Mouse (Mus musculus) neural tube, embryonic 11.5 days (tissue): ENCODE data around the gene Spred1. TPM values are rescaled to one million over a fixed set of nuclear protein-coding genes. Genes with fewer than 3 reads are reported as not detected.

Source experiments
- ATAC-seq: fragments of 200-750 bp; cut with Nextera tagmentation; 2 replicates; pipeline ENCODE4 v1.8.0; 2017; ENCODE audit warnings: moderate number of reproducible peaks, mild to moderate bottlenecking, moderate TSS enrichment, moderate library complexity; ENCODE audit not compliant: insufficient read depth, low FRiP score, low TSS enrichment
- DNase-seq: peaks from one replicate; pipeline ENCODE4 v3.0.0-alpha.2; 2015; ENCODE audit warnings: low spot score
- H3K27ac ChIP-seq: fragments of 300-500 bp; sonication (generic); 2 replicates; pipeline ENCODE4 v1.5.1; 2014; ENCODE audit warnings: low read depth, mild to moderate bottlenecking, low read length
- H3K27me3 ChIP-seq: fragments of 300-500 bp; sonication (generic); 2 replicates; pipeline ENCODE4 v1.6.1; 2014; ENCODE audit warnings: mild to moderate bottlenecking, low read length, mixed read lengths; ENCODE audit not compliant: control insufficient read depth, insufficient read depth
- H3K36me3 ChIP-seq: fragments of 300-500 bp; sonication (generic); 2 replicates; pipeline ENCODE4 v1.6.1; 2014; ENCODE audit warnings: mild to moderate bottlenecking, low read length, moderate library complexity, mixed read lengths; ENCODE audit not compliant: control insufficient read depth, insufficient read depth
- H3K4me1 ChIP-seq: fragments of 300-500 bp; sonication (generic); 2 replicates; pipeline ENCODE4 v1.6.1; 2014; ENCODE audit warnings: low read length, mixed read lengths; ENCODE audit not compliant: control insufficient read depth, insufficient read depth
- H3K4me2 ChIP-seq: fragments of 300-500 bp; sonication (generic); 2 replicates; pipeline ENCODE4 v1.6.1; 2014; ENCODE audit warnings: low read depth, mild to moderate bottlenecking, moderate library complexity
- H3K4me3 ChIP-seq: fragments of 300-500 bp; sonication (generic); 2 replicates; pipeline ENCODE4 v1.5.1; 2014; ENCODE audit warnings: low read depth, low read length
- H3K9ac ChIP-seq: fragments of 300-500 bp; sonication (generic); 2 replicates; pipeline ENCODE4 v1.6.1; 2014; ENCODE audit warnings: mild to moderate bottlenecking, low read length
- H3K9me3 ChIP-seq: fragments of 300-500 bp; sonication (generic); 2 replicates; pipeline ENCODE4 v1.6.1; 2016; ENCODE audit warnings: low read length; ENCODE audit not compliant: control insufficient read depth
- WGBS: fragments of 180-500 bp; shearing (Covaris S2); extraction: QIAGEN DNeasy Blood & Tissue Kit; methylation state at CpG from one replicate; pipeline ENCODE4 v1.1.7; 2014; 5-methylcytosine and 5-hydroxymethylcytosine counted together
- polyA plus RNA-seq: library from polyadenylated mRNA; unstranded; fragments of >200 nt; fragmentation: Nextera tagmentation; extraction: Ambion mirVana; gene quantifications from 2 replicates; pipeline ENCODE4 v1.2.1, GENCODE M21; 2014

The Spred1 gene
- polyA plus RNA-seq, 1 experiment from 2014 or later, result 23.5 TPM

DNA sequence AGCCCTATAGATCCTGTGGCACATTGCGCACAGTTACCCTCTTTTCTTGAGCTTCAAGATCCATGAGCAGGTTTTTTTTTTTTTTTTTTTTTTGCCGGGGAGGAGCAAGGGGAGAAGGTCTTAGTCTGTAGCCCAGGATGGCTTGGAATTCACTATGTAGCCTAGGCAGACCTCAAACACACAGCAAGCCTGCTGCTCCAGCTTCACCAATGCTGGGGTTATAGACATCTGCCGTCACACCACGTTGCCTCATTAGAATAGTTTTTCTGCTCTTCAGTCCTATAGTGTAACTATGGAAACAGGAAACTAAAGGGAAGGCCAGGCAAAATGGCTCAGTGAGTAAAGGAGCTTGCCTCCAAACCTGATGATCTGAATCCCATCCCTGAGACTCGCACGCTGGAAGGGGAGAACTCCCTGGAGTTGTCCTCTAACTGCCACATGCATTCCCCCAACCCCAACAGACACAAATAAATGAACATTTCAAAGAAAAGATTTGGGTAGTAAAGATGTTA lies 10.8 kb upstream of the Spred1 start:
- ATAC-seq (peak; percentile 50; the same call in 1 of the 2 replicates), DNase-seq (no peak)
- Histone ChIP-seq H3K27ac (no peak overlapping the region), H3K9me3 (no peaks in the 10 kb centered on the region), H3K4me2 (no peak overlapping the region), H3K9ac (no peak overlapping the region), H3K4me1 (no peaks in the 10 kb centered on the region), H3K4me3 (no peak overlapping the region), H3K27me3 (no peaks in the 10 kb centered on the region), H3K36me3 (no peaks in the 10 kb centered on the region)
- 63% methylated on average over 6 of the region's 6 CpGs for WGBS

DNA sequence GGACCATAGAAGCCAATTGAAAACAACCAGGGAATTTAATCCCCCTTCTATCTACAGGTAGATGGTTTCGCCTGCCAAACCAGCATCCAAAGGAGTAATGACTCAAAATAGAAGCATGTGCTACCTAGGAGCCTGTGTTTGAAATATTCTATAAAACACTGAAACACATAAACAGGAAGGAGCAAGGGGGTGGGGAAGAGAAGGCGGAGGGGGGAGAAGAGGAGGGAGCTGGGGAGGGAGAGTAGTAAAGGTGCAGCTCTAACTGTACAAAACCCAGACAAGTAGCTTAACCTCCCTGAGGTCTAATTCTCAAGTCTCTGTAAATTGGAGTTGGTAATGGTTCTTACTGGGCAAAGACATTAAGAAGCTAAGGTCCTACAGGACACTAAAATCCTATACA lies 7.9 kb upstream of the Spred1 start:
- ATAC-seq (no peak), DNase-seq (no peak)
- no peak overlapping the region for H3K4me2 ChIP-seq
- H3K4me1 ChIP-seq, result no peaks in the 10 kb centered on the region
- no peak overlapping the region for H3K9ac ChIP-seq
- no peaks in the 10 kb centered on the region for H3K36me3 ChIP-seq
- 89% methylated on average over 2 of the region's 2 CpGs for WGBS
- H3K9me3 ChIP-seq, result no peaks in the 10 kb centered on the region
- H3K4me3 ChIP-seq, result no peak overlapping the region
- no peak overlapping the region for H3K27ac ChIP-seq
- no peaks in the 10 kb centered on the region for H3K27me3 ChIP-seq

DNA sequence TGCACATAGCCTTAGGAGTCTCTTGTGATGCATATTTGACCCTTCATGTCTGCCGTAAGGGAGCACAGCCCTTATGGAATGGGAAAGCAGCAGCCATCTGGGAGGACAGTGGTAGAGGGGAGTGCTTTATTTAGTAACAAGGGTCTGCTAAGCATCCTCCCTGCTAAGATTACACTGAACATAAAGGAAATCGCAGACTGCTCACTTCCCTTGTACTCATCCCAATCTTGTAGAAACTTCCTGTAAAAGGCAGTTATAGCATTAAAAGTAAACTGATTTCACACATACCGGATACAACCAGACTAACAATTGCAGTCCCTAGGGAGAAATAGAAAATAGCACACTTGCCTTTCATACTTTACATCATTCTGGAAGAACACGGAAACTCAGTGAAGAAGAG lies 7.4 kb upstream of the Spred1 start:
- WGBS, result 58% methylated on average over 4 of the region's 4 CpGs

DNA sequence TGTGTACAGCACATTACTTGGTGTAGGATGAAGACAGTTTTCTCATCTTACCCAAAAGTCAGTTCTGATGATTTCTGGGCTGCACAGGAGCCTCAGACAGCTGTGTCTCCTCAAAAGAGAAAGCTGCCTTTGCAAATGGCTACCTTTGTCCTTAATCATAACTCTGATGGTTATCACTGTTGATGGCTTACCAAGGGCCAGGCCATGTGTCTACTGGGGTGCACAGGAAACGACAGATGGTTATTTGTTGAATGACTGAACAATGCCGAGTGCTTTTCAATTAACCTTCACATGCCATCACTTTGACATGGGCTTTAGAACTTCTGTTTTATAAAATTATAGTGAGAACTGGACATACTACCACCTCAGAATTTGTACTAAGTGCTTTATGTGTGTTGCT lies 2.7 kb upstream of the Spred1 start:
- no peaks in the 10 kb centered on the region for H3K36me3 ChIP-seq
- 64% methylated on average over 2 of the region's 2 CpGs for WGBS
- no peak overlapping the region for H3K9ac ChIP-seq
- H3K4me3 ChIP-seq, result no peak overlapping the region
- no peaks in the 10 kb centered on the region for H3K9me3 ChIP-seq
- ATAC-seq (no peak), DNase-seq (no peak)
- H3K27me3 ChIP-seq, result no peaks in the 10 kb centered on the region
- no peak overlapping the region for H3K4me2 ChIP-seq
- peaks cover 4% of the 10 kb centered on the region for H3K4me1 ChIP-seq
- H3K27ac ChIP-seq, result no peak overlapping the region

More for the DNA sequence above, 7.4 kb upstream of the Spred1 start:
- Histone ChIP-seq H3K4me1 (no peaks in the 10 kb centered on the region), H3K4me3 (no peak overlapping the region), H3K27me3 (no peaks in the 10 kb centered on the region), H3K27ac (no peak overlapping the region), H3K9ac (no peak overlapping the region), H3K9me3 (no peaks in the 10 kb centered on the region), H3K36me3 (no peaks in the 10 kb centered on the region), H3K4me2 (no peak overlapping the region)
- ATAC-seq, result no peak
- DNase-seq, result no peak

DNA sequence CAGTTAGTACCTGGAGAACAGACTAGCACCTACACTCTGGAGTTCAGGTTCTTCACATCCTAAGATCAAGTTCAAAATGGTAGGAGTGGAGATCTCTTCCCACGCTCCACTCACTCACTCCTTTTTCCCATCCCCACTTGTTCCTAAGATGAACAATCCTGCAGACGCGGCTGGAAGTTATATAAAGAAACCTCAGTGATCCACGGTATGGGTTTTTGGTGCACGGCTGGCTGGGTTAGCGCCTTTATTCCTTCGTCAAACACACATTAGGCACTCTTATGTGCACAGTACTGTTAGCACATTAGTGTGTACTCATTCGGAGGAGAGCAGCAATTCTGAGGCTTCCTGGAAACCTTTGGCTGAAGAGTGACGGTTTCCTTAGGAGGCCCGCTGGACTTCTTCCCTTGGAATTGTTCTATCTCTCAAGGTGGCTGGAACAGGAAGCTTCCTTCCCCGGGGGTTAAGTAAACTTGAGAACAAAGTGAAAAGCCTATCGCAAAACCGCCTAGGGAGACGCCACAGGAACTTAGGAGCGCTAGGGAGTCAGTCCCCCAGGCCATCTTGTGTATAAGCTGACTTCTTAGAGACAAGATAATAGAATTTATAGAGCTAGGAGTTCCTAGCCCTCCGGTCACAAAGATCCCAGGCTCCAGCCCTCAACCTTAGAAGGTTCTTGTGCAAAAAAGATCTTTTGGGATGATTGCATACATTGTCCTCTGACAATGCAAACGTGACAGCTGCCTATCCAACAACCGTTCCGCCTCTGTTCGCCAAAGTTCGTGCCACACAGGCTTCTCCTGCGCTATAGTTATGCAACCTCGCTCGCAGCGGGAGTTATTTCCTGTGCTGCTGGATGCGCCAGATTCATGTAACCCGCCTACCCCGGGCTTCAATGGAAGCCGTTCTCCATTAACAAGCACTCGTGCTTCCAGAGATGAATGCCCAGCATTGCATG lies 1.6 kb upstream of the Spred1 start:
- peak overlapping the region; percentile 73 for H3K4me2 ChIP-seq
- peak; percentile 79 for DNase-seq

DNA sequence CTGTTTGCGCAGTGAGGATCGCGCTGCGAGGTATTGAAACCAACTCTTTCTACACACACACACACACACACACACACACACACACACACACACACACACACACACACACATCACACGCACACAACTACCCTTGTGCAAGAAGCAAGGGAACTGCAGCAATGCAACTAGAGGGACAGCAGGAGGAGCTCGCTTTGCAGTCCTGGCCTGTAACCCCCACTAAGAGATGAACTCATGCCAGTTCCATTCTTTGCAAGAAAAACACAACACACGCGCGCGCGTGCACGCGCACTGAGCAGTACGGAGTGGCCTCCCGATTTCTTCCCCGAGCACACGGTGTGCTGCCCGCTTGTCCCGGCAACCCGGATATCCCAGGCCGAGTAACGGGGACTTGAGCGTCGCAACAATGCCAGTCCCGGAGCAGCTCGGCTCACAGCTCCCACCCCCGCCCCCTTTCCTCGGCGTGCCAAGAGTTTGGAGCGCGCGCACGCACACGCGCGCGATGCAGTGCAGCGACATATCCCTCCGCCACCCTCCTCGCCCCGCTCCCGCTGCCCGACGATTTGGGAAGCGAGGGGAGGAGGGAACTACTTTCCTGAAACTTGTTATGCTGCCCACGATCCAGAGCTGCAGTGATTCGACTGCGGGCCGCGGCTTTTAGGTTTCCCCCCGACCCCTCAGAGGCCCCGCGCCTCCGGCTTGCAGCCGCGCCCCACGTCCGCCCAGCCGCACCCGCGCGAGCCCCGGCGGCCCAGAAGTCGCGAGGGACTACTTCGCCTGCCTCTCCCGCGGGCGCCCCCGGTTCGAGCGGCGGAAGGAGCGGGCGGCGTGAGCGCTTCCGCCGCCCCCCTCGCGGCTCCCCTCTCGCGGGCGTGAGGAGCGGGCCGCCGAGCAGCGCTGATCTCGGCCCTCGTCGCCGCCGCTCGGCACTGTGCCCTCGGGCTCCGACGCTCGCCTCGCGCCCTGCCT lies 645 bp upstream of the Spred1 start:
- ATAC-seq, result peak; percentile 79
- H3K4me3 ChIP-seq, result peak overlapping the region; percentile 86
- no peaks in the 10 kb centered on the region for H3K36me3 ChIP-seq
- peak overlapping the region; percentile 99 for H3K27ac ChIP-seq
- no peaks in the 10 kb centered on the region for H3K9me3 ChIP-seq
- H3K4me1 ChIP-seq, result peaks cover 8% of the 10 kb centered on the region
- peak overlapping the region; percentile 73 for H3K4me2 ChIP-seq
- peak; percentile 98 for DNase-seq
- no peaks in the 10 kb centered on the region for H3K27me3 ChIP-seq
- H3K9ac ChIP-seq, result peak overlapping the region; percentile 96
- WGBS, result under 1% methylated on average over 68 of the region's 101 CpGs

More for the DNA sequence above, 1.6 kb upstream of the Spred1 start:
- peak overlapping the region; percentile 96 for H3K9ac ChIP-seq
- H3K27ac ChIP-seq, result peak overlapping the region; percentile 99
- peak; percentile 24 for ATAC-seq
- H3K4me1 ChIP-seq, result peaks cover 8% of the 10 kb centered on the region
- H3K27me3 ChIP-seq, result no peaks in the 10 kb centered on the region
- H3K9me3 ChIP-seq, result no peaks in the 10 kb centered on the region
- WGBS, result 3% methylated on average over 30 of the region's 30 CpGs
- no peaks in the 10 kb centered on the region for H3K36me3 ChIP-seq
- H3K4me3 ChIP-seq, result peak overlapping the region; percentile 86

DNA sequence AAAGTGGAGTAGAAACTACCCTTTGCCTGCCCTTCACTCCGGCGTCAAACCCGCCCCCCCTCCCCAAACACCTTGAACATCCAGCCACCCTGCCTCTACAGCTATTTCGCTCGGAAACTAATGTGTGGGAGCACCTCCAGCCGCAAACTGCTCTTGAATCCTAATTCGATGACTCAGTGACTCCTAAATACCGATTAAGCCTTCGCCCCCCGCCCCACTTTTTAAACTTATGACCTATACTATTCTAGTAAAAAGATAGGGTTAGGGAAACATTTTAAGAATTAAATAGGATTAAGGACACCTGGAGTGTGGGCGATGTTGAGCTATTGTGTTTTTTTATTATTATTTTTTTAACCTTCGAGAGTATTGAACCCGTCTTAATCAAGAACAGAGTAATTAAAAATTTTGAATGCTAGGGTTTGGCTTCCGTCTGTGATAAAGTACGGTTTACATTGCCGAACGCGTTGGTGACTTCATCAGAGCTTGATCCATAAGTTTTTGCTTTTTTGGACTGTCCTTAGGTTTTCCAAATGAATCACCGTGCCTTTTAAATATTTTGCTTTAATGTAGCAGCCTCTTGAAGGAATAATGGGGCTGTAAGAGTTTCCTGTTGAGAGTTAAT lies 921 bp downstream of the Spred1 start:
- ATAC-seq (no peak), DNase-seq (peak; percentile 35)
- Histone ChIP-seq H3K4me3 (peak overlapping the region; percentile 86), H3K9ac (peak overlapping the region; percentile 96), H3K4me2 (peak overlapping the region; percentile 73), H3K36me3 (no peaks in the 10 kb centered on the region), H3K4me1 (peaks cover 8% of the 10 kb centered on the region), H3K27ac (peak overlapping the region; percentile 99), H3K27me3 (no peaks in the 10 kb centered on the region), H3K9me3 (no peaks in the 10 kb centered on the region)
- WGBS, result under 1% methylated on average over 19 of the region's 19 CpGs

DNA sequence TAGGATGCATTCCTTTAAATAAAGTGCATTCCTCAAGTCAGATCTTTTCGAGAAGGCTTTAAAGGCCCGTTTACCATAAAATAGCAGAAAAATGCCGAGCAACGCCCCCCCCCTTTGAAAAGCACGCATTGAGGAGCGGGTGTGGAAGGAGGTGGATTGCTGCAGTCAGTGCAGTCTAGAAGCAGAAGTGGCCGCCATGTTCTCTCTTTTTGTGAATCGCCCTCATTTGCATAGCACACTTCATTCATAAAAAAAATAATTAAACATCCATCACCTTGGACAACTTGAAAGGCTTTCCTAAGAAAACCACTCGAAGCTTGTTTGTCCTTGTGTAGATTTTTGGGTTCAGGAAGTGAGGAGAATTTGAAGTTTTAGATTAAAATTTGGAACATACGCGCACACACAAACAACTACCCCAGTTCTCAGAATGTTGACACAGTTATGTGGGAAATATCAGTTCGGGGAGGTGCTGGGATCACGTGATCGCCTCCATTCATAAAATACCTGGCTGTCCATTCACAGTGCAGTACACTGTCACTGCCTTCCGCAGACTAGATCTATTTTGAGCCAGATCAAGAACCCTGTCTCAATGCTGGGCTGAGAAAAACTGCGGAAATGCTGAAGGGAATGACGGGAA lies 1.6 kb downstream of the Spred1 start:
- Histone ChIP-seq H3K4me1 (peaks cover 8% of the 10 kb centered on the region), H3K9ac (peak overlapping the region; percentile 96), H3K4me2 (peak overlapping the region; percentile 73), H3K27me3 (no peaks in the 10 kb centered on the region), H3K36me3 (no peaks in the 10 kb centered on the region), H3K9me3 (no peaks in the 10 kb centered on the region), H3K27ac (no peak overlapping the region), H3K4me3 (peak overlapping the region; percentile 86)
- DNase-seq (peak; percentile 72), ATAC-seq (peak; percentile 35)
- WGBS, result 10% methylated on average over 17 of the region's 17 CpGs
